Mouse (Mus musculus) heart, postnatal 0 days (tissue): ENCODE data around the gene Zfp735. TPM values are rescaled to one million over a fixed set of nuclear protein-coding genes. Genes with fewer than 3 reads are reported as not detected.

Source experiments
- ATAC-seq: fragments of 200-750 bp; cut with Nextera tagmentation; 2 replicates; pipeline ENCODE4 v1.8.0; 2017; ENCODE audit warnings: low read depth, moderate number of reproducible peaks, moderate library complexity; ENCODE audit not compliant: insufficient read depth
- DNase-seq: peaks from one replicate; pipeline ENCODE4 v3.0.0-alpha.2; 2016; ENCODE audit warnings: low spot score
- H3K27ac ChIP-seq: fragments of 300-500 bp; sonication (generic); 2 replicates; pipeline ENCODE4 v1.5.1; 2014; ENCODE audit warnings: low read depth, mild to moderate bottlenecking
- H3K27me3 ChIP-seq: fragments of 300-500 bp; sonication (generic); 2 replicates; pipeline ENCODE4 v1.6.1; 2014; ENCODE audit warnings: low read length, mixed read lengths; ENCODE audit not compliant: control insufficient read depth, insufficient read depth
- H3K36me3 ChIP-seq: fragments of 300-500 bp; sonication (generic); replicated peaks from 2 replicates; pipeline ENCODE4 v1.6.1; 2014; ENCODE audit warnings: low read length, mixed read lengths; ENCODE audit not compliant: control insufficient read depth, insufficient read depth
- H3K4me1 ChIP-seq: fragments of 300-500 bp; sonication (generic); 2 replicates; pipeline ENCODE4 v1.6.1; 2014; ENCODE audit warnings: antibody characterized with exemption; ENCODE audit not compliant: control insufficient read depth, insufficient read depth
- H3K4me2 ChIP-seq: fragments of 300-500 bp; sonication (generic); 2 replicates; pipeline ENCODE4 v1.6.1; 2014; ENCODE audit warnings: low read depth, mild to moderate bottlenecking, low read length, moderate library complexity
- H3K4me3 ChIP-seq: fragments of 300-500 bp; sonication (generic); 2 replicates; pipeline ENCODE4 v1.5.1; 2014; ENCODE audit warnings: low read depth, low read length
- H3K9ac ChIP-seq: fragments of 300-500 bp; sonication (generic); replicated peaks from 2 replicates; pipeline ENCODE4 v1.6.1; 2014; ENCODE audit warnings: low read depth, low read length, mixed read lengths
- H3K9me3 ChIP-seq: fragments of 300-500 bp; sonication (generic); replicated peaks from 2 replicates; pipeline ENCODE4 v1.6.1; 2016; ENCODE audit warnings: low read length; ENCODE audit not compliant: control insufficient read depth
- CTCF ChIP-seq: IDR thresholded peaks from 2 replicates; pipeline ENCODE4 v1.5.1; 2016; ENCODE audit warnings: antibody characterized with exemption, control low read depth, low read depth
- EP300 ChIP-seq: IDR thresholded peaks from 2 replicates; pipeline ENCODE4 v1.6.1; 2016; ENCODE audit warnings: antibody characterized with exemption, low read depth
- WGBS: fragments of 180-500 bp; shearing (Covaris S2); extraction: QIAGEN DNeasy Blood & Tissue Kit; methylation state at CpG from one replicate; pipeline ENCODE4 v1.1.7; 2014; 5-methylcytosine and 5-hydroxymethylcytosine counted together
- polyA plus RNA-seq: library from polyadenylated mRNA; unstranded; fragments of >200 nt; fragmentation: Nextera tagmentation; extraction: Ambion mirVana; gene quantifications from 2 replicates; pipeline ENCODE4 v1.2.1, GENCODE M21; 2015
- total RNA-seq: library from RNA; depleted of rRNA; stranded (reverse); fragments of >200 nt; gene quantifications from 2 replicates; pipeline ENCODE4 v1.2.3, GENCODE M21; 2014; ENCODE audit warnings: low replicate concordance; rRNA removed

Gene Zfp735
- total RNA-seq (not detected in 2 replicates), polyA plus RNA-seq (not detected in 2 replicates)

GRCm38 (mm10) chr11:73688478-73688877, at the start of gene Zfp735:
Zfp735 (plus strand) TSS chr11:73688778.
- TF ChIP-seq EP300 (no peak), CTCF (no peak)
- no peak within 1 kb of the TSS for H3K9ac ChIP-seq
- no peak within 1 kb of the TSS for H3K4me3 ChIP-seq
- no peaks in the 10 kb centered on the region for H3K4me1 ChIP-seq
- 61% methylated on average over 2 of the region's 2 CpGs for WGBS
- DNase-seq (no peak), ATAC-seq (no peak)
- no peaks in the 10 kb centered on the region for H3K9me3 ChIP-seq
- H3K4me2 ChIP-seq = no peak within 1 kb of the TSS
- H3K36me3 ChIP-seq = no peaks in the 10 kb centered on the region
- H3K27me3 ChIP-seq = no peaks in the 10 kb centered on the region
- no peak within 1 kb of the TSS for H3K27ac ChIP-seq

- Histone ChIP-seq H3K4me1 (no peaks in the 10 kb centered on the region), H3K36me3 (no peaks in the 10 kb centered on the region), H3K4me3 (no peak overlapping the region), H3K4me2 (no peak overlapping the region), H3K9ac (no peak overlapping the region), H3K9me3 (peaks cover 15% of the 10 kb centered on the region; the same call in 1 of the 2 replicates), H3K27ac (no peak overlapping the region), H3K27me3 (no peaks in the 10 kb centered on the region)
- no peak for TF ChIP-seq EP300
- TF ChIP-seq CTCF = no peak
- DNase-seq = no peak
- no peak for ATAC-seq
Observed at GRCm38 (mm10) chr11:73759115-73759514, 70.5 kb downstream of the Zfp735 start.

Other genes with a start within 250 kb of the Zfp735 start
- gene Olfr380, start 231.3 kb upstream of the Zfp735 start, total RNA-seq = not detected in 2 replicates
- gene Olfr380, start 231.3 kb upstream of the Zfp735 start, polyA plus RNA-seq = not detected in 2 replicates
- not detected in 2 replicates for gene Olfr381, start 197.2 kb upstream of the Zfp735 start, total RNA-seq
- gene Olfr381, start 197.2 kb upstream of the Zfp735 start, polyA plus RNA-seq = not detected in 2 replicates
- not detected in 2 replicates for gene Olfr382, start 171.6 kb upstream of the Zfp735 start, total RNA-seq
- not detected in 2 replicates for gene Olfr382, start 171.6 kb upstream of the Zfp735 start, polyA plus RNA-seq
- not detected in 2 replicates for gene Olfr385, start 95.8 kb upstream of the Zfp735 start, total RNA-seq
- not detected in 2 replicates for gene Olfr385, start 95.8 kb upstream of the Zfp735 start, polyA plus RNA-seq
- gene Olfr384, start 90.2 kb upstream of the Zfp735 start, total RNA-seq = not detected in 2 replicates
- gene Olfr384, start 90.2 kb upstream of the Zfp735 start, polyA plus RNA-seq = not detected in 2 replicates
- gene Olfr389, start 91.9 kb downstream of the Zfp735 start, total RNA-seq = not detected in 2 replicates
- not detected in 2 replicates for gene Olfr389, start 91.9 kb downstream of the Zfp735 start, polyA plus RNA-seq
- gene Olfr390, start 94.2 kb downstream of the Zfp735 start, total RNA-seq = not detected in 2 replicates
- gene Olfr390, start 94.2 kb downstream of the Zfp735 start, polyA plus RNA-seq = not detected in 2 replicates
- gene Olfr391-ps, start 114.3 kb downstream of the Zfp735 start, total RNA-seq = not detected in 2 replicates
- not detected in 2 replicates for gene Olfr391-ps, start 114.3 kb downstream of the Zfp735 start, polyA plus RNA-seq
- gene Olfr392, start 128.3 kb downstream of the Zfp735 start, total RNA-seq = not detected in 2 replicates
- gene Olfr392, start 128.3 kb downstream of the Zfp735 start, polyA plus RNA-seq = not detected in 2 replicates
- not detected in 2 replicates for gene Olfr393, start 162.7 kb downstream of the Zfp735 start, total RNA-seq
- not detected in 2 replicates for gene Olfr393, start 162.7 kb downstream of the Zfp735 start, polyA plus RNA-seq
- not detected in 2 replicates for gene Olfr394, start 202.0 kb downstream of the Zfp735 start, total RNA-seq
- gene Olfr394, start 202.0 kb downstream of the Zfp735 start, polyA plus RNA-seq = not detected in 2 replicates
- gene Olfr395, start 220.5 kb downstream of the Zfp735 start, total RNA-seq = not detected in 2 replicates
- gene Olfr395, start 220.5 kb downstream of the Zfp735 start, polyA plus RNA-seq = not detected in 2 replicates
- not detected in 2 replicates for gene Olfr23, start 247.9 kb downstream of the Zfp735 start, total RNA-seq
- gene Olfr23, start 247.9 kb downstream of the Zfp735 start, polyA plus RNA-seq = not detected in 2 replicates